Mouse (Mus musculus) kidney, postnatal 14 days (tissue): ENCODE data around the gene Cyp2w1.
"Not testable (repeated sequence)": the region's sequence is repeated elsewhere in the genome, so short reads cannot be mapped to it uniquely, and the experiment has no call there.

Source experiments
- DNase-seq: peaks from one replicate; pipeline ENCODE4 v3.0.0; 2022; ENCODE audit warnings: mixed read lengths

Gene Cyp2w1

GRCm38 (mm10) chr5:139387329-139388194 is 35.1 kb downstream of the Cyp2w1 start:
- peak; percentile 52 for DNase-seq

GRCm38 (mm10) chr5:139388195-139388570 is 35.8 kb downstream of the Cyp2w1 start:
- peak; percentile 59 for DNase-seq

- DNase-seq, result peak; percentile 8
Observed at GRCm38 (mm10) chr5:139388694-139389675, 36.6 kb downstream of the Cyp2w1 start.

GRCm38 (mm10) chr5:139389676-139390061 is 37.3 kb downstream of the Cyp2w1 start:
- peak; percentile 64 for DNase-seq

- DNase-seq, result not testable (repeated sequence)
Observed at GRCm38 (mm10) chr5:139390324-139391119, 38.1 kb downstream of the Cyp2w1 start.

GRCm38 (mm10) chr5:139391309-139391990 is 39.0 kb downstream of the Cyp2w1 start:
- DNase-seq, result peak; percentile 47

GRCm38 (mm10) chr5:139392219-139393196 is 40.1 kb downstream of the Cyp2w1 start:
- no peak for DNase-seq

- DNase-seq, result no peak
Observed at GRCm38 (mm10) chr5:139393197-139393588, 40.8 kb downstream of the Cyp2w1 start.

- no peak for DNase-seq
Observed at GRCm38 (mm10) chr5:139394399-139394798, 42.0 kb downstream of the Cyp2w1 start.

- DNase-seq, result no peak
Observed at GRCm38 (mm10) chr5:139395528-139395927, 43.1 kb downstream of the Cyp2w1 start.

GRCm38 (mm10) chr5:139397359-139397916 is 45.0 kb downstream of the Cyp2w1 start:
- no peak for DNase-seq

GRCm38 (mm10) chr5:139397959-139398753 is 45.7 kb downstream of the Cyp2w1 start:
- peak; percentile 94 for DNase-seq

GRCm38 (mm10) chr5:139398786-139399185 is 46.4 kb downstream of the Cyp2w1 start:
- DNase-seq, result no peak

GRCm38 (mm10) chr5:139399991-139400390 is 47.6 kb downstream of the Cyp2w1 start:
- DNase-seq, result no peak

GRCm38 (mm10) chr5:139402106-139402505 is 49.7 kb downstream of the Cyp2w1 start:
- DNase-seq, result no peak

- no peak for DNase-seq
Observed at GRCm38 (mm10) chr5:139403692-139404260, 51.4 kb downstream of the Cyp2w1 start.

GRCm38 (mm10) chr5:139404801-139405401 is 52.5 kb downstream of the Cyp2w1 start, which contains the start of gene C130050O18Rik:
TSS of gene C130050O18Rik (plus strand) at chr5:139405280.
- no peak for DNase-seq

- DNase-seq, result peak; percentile 45
Observed at GRCm38 (mm10) chr5:139405478-139405877, 53.1 kb downstream of the Cyp2w1 start.

GRCm38 (mm10) chr5:139405953-139406352 is 53.5 kb downstream of the Cyp2w1 start:
- DNase-seq, result no peak
